Mouse (Mus musculus) heart, postnatal 0 days (tissue): ENCODE measurements at regions not wholly inside any gene's neighbourhood (a gene's known extent, or its start where the extent isn't known, plus 50 kb on each side); places are given as distances from the start of the nearest gene placed in this dataset.

Experiments used
- ATAC-seq: fragments of 200-750 bp; cut with Nextera tagmentation; 2 replicates; pipeline ENCODE4 v1.8.0; 2017; ENCODE audit warnings: low read depth, moderate number of reproducible peaks, moderate library complexity; ENCODE audit not compliant: insufficient read depth
- DNase-seq: peaks from one replicate; pipeline ENCODE4 v3.0.0-alpha.2; 2016; ENCODE audit warnings: low spot score
- H3K27ac ChIP-seq: fragments of 300-500 bp; sonication (generic); 2 replicates; pipeline ENCODE4 v1.5.1; 2014; ENCODE audit warnings: low read depth, mild to moderate bottlenecking
- H3K27me3 ChIP-seq: fragments of 300-500 bp; sonication (generic); 2 replicates; pipeline ENCODE4 v1.6.1; 2014; ENCODE audit warnings: low read length, mixed read lengths; ENCODE audit not compliant: control insufficient read depth, insufficient read depth
- H3K36me3 ChIP-seq: fragments of 300-500 bp; sonication (generic); replicated peaks from 2 replicates; pipeline ENCODE4 v1.6.1; 2014; ENCODE audit warnings: low read length, mixed read lengths; ENCODE audit not compliant: control insufficient read depth, insufficient read depth
- H3K4me1 ChIP-seq: fragments of 300-500 bp; sonication (generic); 2 replicates; pipeline ENCODE4 v1.6.1; 2014; ENCODE audit warnings: antibody characterized with exemption; ENCODE audit not compliant: control insufficient read depth, insufficient read depth
- H3K4me2 ChIP-seq: fragments of 300-500 bp; sonication (generic); 2 replicates; pipeline ENCODE4 v1.6.1; 2014; ENCODE audit warnings: low read depth, mild to moderate bottlenecking, low read length, moderate library complexity
- H3K4me3 ChIP-seq: fragments of 300-500 bp; sonication (generic); 2 replicates; pipeline ENCODE4 v1.5.1; 2014; ENCODE audit warnings: low read depth, low read length
- H3K9ac ChIP-seq: fragments of 300-500 bp; sonication (generic); replicated peaks from 2 replicates; pipeline ENCODE4 v1.6.1; 2014; ENCODE audit warnings: low read depth, low read length, mixed read lengths
- H3K9me3 ChIP-seq: fragments of 300-500 bp; sonication (generic); replicated peaks from 2 replicates; pipeline ENCODE4 v1.6.1; 2016; ENCODE audit warnings: low read length; ENCODE audit not compliant: control insufficient read depth
- CTCF ChIP-seq: IDR thresholded peaks from 2 replicates; pipeline ENCODE4 v1.5.1; 2016; ENCODE audit warnings: antibody characterized with exemption, control low read depth, low read depth
- EP300 ChIP-seq: IDR thresholded peaks from 2 replicates; pipeline ENCODE4 v1.6.1; 2016; ENCODE audit warnings: antibody characterized with exemption, low read depth
- WGBS: fragments of 180-500 bp; shearing (Covaris S2); extraction: QIAGEN DNeasy Blood & Tissue Kit; methylation state at CpG from one replicate; pipeline ENCODE4 v1.1.7; 2014; 5-methylcytosine and 5-hydroxymethylcytosine counted together

GRCm38 (mm10) chr8:128078740-128079139 lies 279.7 kb upstream of the Nrp1 start:
- H3K4me3 ChIP-seq = no peak overlapping the region
- H3K9me3 ChIP-seq = no peaks in the 10 kb centered on the region
- TF ChIP-seq EP300 (no peak), CTCF (no peak)
- WGBS = 83% methylated on average over 1 of the region's 1 CpGs
- no peaks in the 10 kb centered on the region for H3K36me3 ChIP-seq
- H3K27me3 ChIP-seq = no peaks in the 10 kb centered on the region
- no peaks in the 10 kb centered on the region for H3K4me1 ChIP-seq
- no peak for DNase-seq
- no peak for ATAC-seq
- H3K4me2 ChIP-seq = no peak overlapping the region
- H3K9ac ChIP-seq = no peak overlapping the region
- H3K27ac ChIP-seq = no peak overlapping the region

- Histone ChIP-seq H3K4me2 (no peak overlapping the region), H3K9ac (no peak overlapping the region), H3K4me3 (no peak overlapping the region), H3K4me1 (no peaks in the 10 kb centered on the region), H3K27me3 (no peaks in the 10 kb centered on the region), H3K27ac (no peak overlapping the region), H3K36me3 (no peaks in the 10 kb centered on the region), H3K9me3 (no peaks in the 10 kb centered on the region)
- no peak for ATAC-seq
- DNase-seq = no peak
- TF ChIP-seq CTCF = no peak
- TF ChIP-seq EP300 = no peak
- 54% methylated on average over 1 of the region's 1 CpGs for WGBS
Measured at GRCm38 (mm10) chr8:128085800-128086199, 272.6 kb upstream of the Nrp1 start.

- no peak overlapping the region for H3K4me3 ChIP-seq
- H3K4me1 ChIP-seq = no peaks in the 10 kb centered on the region
- WGBS = 92% methylated on average over 1 of the region's 1 CpGs
- ATAC-seq (no peak), DNase-seq (no peak)
- H3K36me3 ChIP-seq = no peaks in the 10 kb centered on the region
- no peaks in the 10 kb centered on the region for H3K27me3 ChIP-seq
- TF ChIP-seq CTCF (no peak), EP300 (no peak)
- no peak overlapping the region for H3K4me2 ChIP-seq
- no peak overlapping the region for H3K9ac ChIP-seq
- no peaks in the 10 kb centered on the region for H3K9me3 ChIP-seq
- H3K27ac ChIP-seq = no peak overlapping the region
Measured at GRCm38 (mm10) chr8:128087500-128087899, 270.9 kb upstream of the Nrp1 start.

- H3K27me3 ChIP-seq = no peaks in the 10 kb centered on the region
- H3K9ac ChIP-seq = no peak overlapping the region
- no peaks in the 10 kb centered on the region for H3K9me3 ChIP-seq
- no peak overlapping the region for H3K4me2 ChIP-seq
- H3K4me3 ChIP-seq = no peak overlapping the region
- H3K4me1 ChIP-seq = no peaks in the 10 kb centered on the region
- H3K36me3 ChIP-seq = no peaks in the 10 kb centered on the region
- no peak overlapping the region for H3K27ac ChIP-seq
- TF ChIP-seq EP300 (no peak), CTCF (no peak)
- 56% methylated on average over 7 of the region's 7 CpGs for WGBS
- no peak for ATAC-seq
- DNase-seq = no peak
Measured at GRCm38 (mm10) chr8:128092826-128093225, 265.6 kb upstream of the Nrp1 start.

- no peak overlapping the region for H3K4me2 ChIP-seq
- no peaks in the 10 kb centered on the region for H3K27me3 ChIP-seq
- WGBS = 57% methylated on average over 1 of the region's 1 CpGs
- no peak for ATAC-seq
- DNase-seq = no peak
- no peaks in the 10 kb centered on the region for H3K36me3 ChIP-seq
- H3K9me3 ChIP-seq = no peaks in the 10 kb centered on the region
- no peak for TF ChIP-seq CTCF
- TF ChIP-seq EP300 = no peak
- H3K9ac ChIP-seq = no peak overlapping the region
- H3K27ac ChIP-seq = no peak overlapping the region
- no peak overlapping the region for H3K4me3 ChIP-seq
- H3K4me1 ChIP-seq = peaks cover 4% of the 10 kb centered on the region; the same call in 1 of the 2 replicates
Measured at GRCm38 (mm10) chr8:128095451-128095850, 263.0 kb upstream of the Nrp1 start.

- TF ChIP-seq CTCF = no peak
- no peak for TF ChIP-seq EP300
- H3K36me3 ChIP-seq = no peaks in the 10 kb centered on the region
- no peak overlapping the region for H3K27ac ChIP-seq
- H3K4me3 ChIP-seq = no peak overlapping the region
- no peak overlapping the region for H3K9ac ChIP-seq
- no peaks in the 10 kb centered on the region for H3K9me3 ChIP-seq
- DNase-seq = no peak
- H3K4me1 ChIP-seq = peaks cover 4% of the 10 kb centered on the region; the same call in 1 of the 2 replicates
- H3K4me2 ChIP-seq = no peak overlapping the region
- H3K27me3 ChIP-seq = no peaks in the 10 kb centered on the region
- no peak for ATAC-seq
- 69% methylated on average over 3 of the region's 3 CpGs for whole genome bisulfite sequencing
Measured at GRCm38 (mm10) chr8:128097601-128098000, 260.8 kb upstream of the Nrp1 start.
